Comparison of ENCODE assay signal across 28 mouse cellular contexts in genomic region chr13:57448906-57449305, GRCm38 (mm10).
A peak's percentile ranks its signal among the peaks of the same experiment; 100 is the strongest.
DNase-seq lines count a peak whose midpoint lies in the region; ATAC-seq lines count a peak whose summit lies in the region.
"Had no signal": no experiment of that assay in that cellular context is flagged by ENCODE, and none has a peak within 500 bp of the region (broad histone marks: within the 10 kb centered on the region; RNA-seq: fewer than 3 reads in every experiment).

No protein-coding gene starts in this region.

- intact Hi-C loops in left cerebral cortex, postnatal 4 days (cut with DNase I) = no loop called here

- H3K4me3 ChIP-seq in midbrain, embryonic 13.5 days (replicated peaks) = no peak overlapping the region
- no peak overlapping the region for H3K4me3 ChIP-seq in midbrain, embryonic 15.5 days
- no peak overlapping the region for H3K4me3 ChIP-seq in hindbrain, embryonic 14.5 days (replicated peaks; ENCODE audit: low read length)
- no peak overlapping the region for H3K4me3 ChIP-seq in limb, embryonic 10.5 days
- H3K4me3 ChIP-seq: embryonic facial prominence, embryonic 13.5 days; erythroblast, embryonic 14.5 days; forebrain, embryonic 15.5 days; heart, embryonic 12.5 days; kidney, embryonic 15.5 days; liver, embryonic 15.5 days; lung, embryonic 15.5 days; myocyte had no signal

- no peak overlapping the region for H3K9ac ChIP-seq in midbrain, embryonic 13.5 days (replicated peaks)
- H3K9ac ChIP-seq in midbrain, embryonic 15.5 days = no peak overlapping the region
- H3K9ac ChIP-seq in hindbrain, embryonic 14.5 days = no peak overlapping the region
- H3K9ac ChIP-seq: embryonic facial prominence, embryonic 13.5 days; forebrain, embryonic 15.5 days; heart, embryonic 12.5 days; kidney, embryonic 15.5 days; liver, embryonic 15.5 days; lung, embryonic 15.5 days had no signal

- no peaks in the 10 kb centered on the region for H3K27me3 ChIP-seq in midbrain, embryonic 13.5 days
- H3K27me3 ChIP-seq in midbrain, embryonic 15.5 days (replicated peaks) = no peaks in the 10 kb centered on the region
- no peaks in the 10 kb centered on the region for H3K27me3 ChIP-seq in hindbrain, embryonic 14.5 days (ENCODE audit: control insufficient read depth, insufficient read depth, low read length)
- H3K27me3 ChIP-seq in limb, embryonic 10.5 days (ENCODE audit: low read depth, poor library complexity, severe bottlenecking) = no peaks in the 10 kb centered on the region
- H3K27me3 ChIP-seq: embryonic facial prominence, embryonic 13.5 days; forebrain, embryonic 15.5 days; liver, embryonic 15.5 days; lung, embryonic 15.5 days had no signal

- H3K9me3 ChIP-seq in midbrain, embryonic 13.5 days = no peaks in the 10 kb centered on the region
- H3K9me3 ChIP-seq in midbrain, embryonic 15.5 days = no peaks in the 10 kb centered on the region
- H3K9me3 ChIP-seq in hindbrain, embryonic 14.5 days (ENCODE audit: control insufficient read depth, low read length) = no peaks in the 10 kb centered on the region
- no peaks in the 10 kb centered on the region for H3K9me3 ChIP-seq in limb, embryonic 10.5 days (replicated peaks)
- H3K9me3 ChIP-seq: embryonic facial prominence, embryonic 13.5 days; forebrain, embryonic 15.5 days; heart, embryonic 12.5 days; kidney, embryonic 15.5 days; liver, embryonic 15.5 days; lung, embryonic 15.5 days had no signal

- H3K4me2 ChIP-seq in midbrain, embryonic 13.5 days (replicated peaks) = no peak overlapping the region
- H3K4me2 ChIP-seq in midbrain, embryonic 15.5 days = no peak overlapping the region
- H3K4me2 ChIP-seq in hindbrain, embryonic 14.5 days (replicated peaks) = no peak overlapping the region
- H3K4me2 ChIP-seq: embryonic facial prominence, embryonic 13.5 days; forebrain, embryonic 15.5 days; heart, embryonic 12.5 days; kidney, embryonic 15.5 days; liver, embryonic 15.5 days; lung, embryonic 15.5 days had no signal

- peak; percentile 41 for DNase-seq in hindbrain, embryonic 14.5 days (ENCODE audit: low spot score)
- no peak for DNase-seq in limb, embryonic 10.5 days (ENCODE audit: low spot score)
- no peak for DNase-seq in kidney, adult 18-20 months
- no peak for DNase-seq in left cerebral cortex, postnatal 4 days
- DNase-seq in layer of hippocampus, postnatal 10 days (ENCODE audit: low spot score in 2 of 2) = no peak
- DNase-seq: adrenal gland, adult 8-10 months; cerebellum, adult 2 months; cerebellum, postnatal 25 days; embryo, embryonic 11 days; gastrocnemius, postnatal 25 days; heart, adult 18-20 months; heart, postnatal 10 days; kidney, postnatal 36 days; liver; lung, postnatal 4 days; right cerebral cortex, postnatal 4 days; thymus, postnatal 14 days had no signal

- peaks cover 22% of the 10 kb centered on the region for H3K4me1 ChIP-seq in midbrain, embryonic 13.5 days (replicated peaks)
- H3K4me1 ChIP-seq in midbrain, embryonic 15.5 days = peaks cover 19% of the 10 kb centered on the region
- peaks cover 27% of the 10 kb centered on the region for H3K4me1 ChIP-seq in hindbrain, embryonic 14.5 days (replicated peaks; ENCODE audit: control insufficient read depth, insufficient read depth, low read length)
- H3K4me1 ChIP-seq in limb, embryonic 10.5 days = peaks cover 58% of the 10 kb centered on the region
- H3K4me1 ChIP-seq: heart, embryonic 12.5 days; liver, embryonic 15.5 days; lung, embryonic 15.5 days had no signal

- 67% methylated on average over 7 of the region's 7 CpGs for WGBS in midbrain, embryonic 13.5 days
- 68% methylated on average over 7 of the region's 7 CpGs for WGBS in midbrain, embryonic 15.5 days
- 64% methylated on average over 7 of the region's 7 CpGs for WGBS in hindbrain, embryonic 14.5 days
- 82% methylated on average over 7 of the region's 7 CpGs for WGBS in limb, embryonic 10.5 days

- ATAC-seq in midbrain, embryonic 13.5 days = no peak
- no peak for ATAC-seq in midbrain, embryonic 15.5 days (replicated peaks)
- peak; percentile 62; the same call in 1 of the 2 replicates for ATAC-seq in hindbrain, embryonic 14.5 days (ENCODE audit: low FRiP score)
- ATAC-seq: forebrain, embryonic 15.5 days; intestine, postnatal 0 days had no signal

- no peaks in the 10 kb centered on the region for H3K36me3 ChIP-seq in midbrain, embryonic 13.5 days
- no peaks in the 10 kb centered on the region for H3K36me3 ChIP-seq in midbrain, embryonic 15.5 days (replicated peaks)
- no peaks in the 10 kb centered on the region for H3K36me3 ChIP-seq in hindbrain, embryonic 14.5 days (replicated peaks; ENCODE audit: control insufficient read depth, insufficient read depth)
- no peaks in the 10 kb centered on the region for H3K36me3 ChIP-seq in limb, embryonic 10.5 days
- H3K36me3 ChIP-seq: embryonic facial prominence, embryonic 13.5 days; forebrain, embryonic 15.5 days; heart, embryonic 12.5 days; kidney, embryonic 15.5 days; liver, embryonic 15.5 days; lung, embryonic 15.5 days had no signal

- H3K27ac ChIP-seq in midbrain, embryonic 13.5 days = 0 out of 2 replicates have a peak overlapping the region, but pooled peaks have one; percentile 54
- H3K27ac ChIP-seq in midbrain, embryonic 15.5 days = no peak overlapping the region
- H3K27ac ChIP-seq in hindbrain, embryonic 14.5 days = peak overlapping the region; percentile 62
- peak overlapping the region; percentile 78 for H3K27ac ChIP-seq in limb, embryonic 10.5 days
- H3K27ac ChIP-seq: embryonic facial prominence, embryonic 13.5 days; forebrain, embryonic 15.5 days; kidney, embryonic 15.5 days; liver, embryonic 15.5 days; lung, embryonic 15.5 days had no signal
